Mouse (Mus musculus) left cerebral cortex, adult 18-20 months (tissue): ENCODE measurements at regions not wholly inside any gene's neighbourhood (a gene's known extent, or its start where the extent isn't known, plus 50 kb on each side); places are given as distances from the start of the nearest gene placed in this dataset.

Source experiments
- DNase-seq, 2 experiments: peaks; one replicate each; pipeline ENCODE4 v3.0.0; 2021 to 2022; ENCODE audit warnings: low spot score in 2 of 2, mixed read lengths in 1 of 2

- DNase-seq = no peak
Measured at GRCm38 (mm10) chr10:102712263-102712662, 200.2 kb downstream of the Rassf9 start.

- DNase-seq = no peak
Measured at GRCm38 (mm10) chr10:102705848-102706247, 193.8 kb downstream of the Rassf9 start.

- no peak for DNase-seq
Measured at GRCm38 (mm10) chr10:102694810-102695209, 182.8 kb downstream of the Rassf9 start.

GRCm38 (mm10) chr10:102689966-102690365, 177.9 kb downstream of the Rassf9 start:
- DNase-seq = no peak

- DNase-seq = no peak
Measured at GRCm38 (mm10) chr10:102686667-102687397, 174.8 kb downstream of the Rassf9 start.

GRCm38 (mm10) chr10:102685833-102686434, 173.9 kb downstream of the Rassf9 start:
- DNase-seq = no peak

- DNase-seq = no peak
Measured at GRCm38 (mm10) chr10:102667359-102667758, 155.3 kb downstream of the Rassf9 start.

GRCm38 (mm10) chr10:102659683-102660082, 147.7 kb downstream of the Rassf9 start:
- DNase-seq = no peak

- DNase-seq = no peak
Measured at GRCm38 (mm10) chr10:102636507-102636906, 124.5 kb downstream of the Rassf9 start.

- DNase-seq = no peak
Measured at GRCm38 (mm10) chr10:102633438-102633837, 121.4 kb downstream of the Rassf9 start.

GRCm38 (mm10) chr10:102628609-102629008, 116.6 kb downstream of the Rassf9 start:
- no peak for DNase-seq

GRCm38 (mm10) chr10:102623895-102624294, 111.9 kb downstream of the Rassf9 start:
- DNase-seq = no peak

- no peak for DNase-seq
Measured at GRCm38 (mm10) chr10:102622583-102623008, 110.6 kb downstream of the Rassf9 start.

GRCm38 (mm10) chr10:102618711-102619110, 106.7 kb downstream of the Rassf9 start:
- DNase-seq = no peak

- no peak for DNase-seq
Measured at GRCm38 (mm10) chr10:102615962-102616595, 104.1 kb downstream of the Rassf9 start.
